Mouse (Mus musculus) intestine, embryonic 16.5 days (tissue): ENCODE measurements around the gene Mctp1. TPM values are rescaled to one million over a fixed set of nuclear protein-coding genes. Genes with fewer than 3 reads are reported as not detected.

Experiments
- ATAC-seq: fragments of 200-750 bp; cut with Nextera tagmentation; 2 replicates; pipeline ENCODE4 v1.8.0; 2017; ENCODE audit warnings: moderate TSS enrichment, moderate library complexity
- H3K27ac ChIP-seq: fragments of 300-500 bp; sonication (generic); 2 replicates; pipeline ENCODE4 v1.5.1; 2014; ENCODE audit warnings: mild to moderate bottlenecking, low read length
- H3K27me3 ChIP-seq: fragments of 300-500 bp; sonication (generic); replicated peaks from 2 replicates; pipeline ENCODE4 v1.6.1; 2014; ENCODE audit warnings: low read length, control low read depth, mixed read lengths; ENCODE audit not compliant: control insufficient read depth, insufficient read depth
- H3K36me3 ChIP-seq: fragments of 300-500 bp; sonication (generic); 2 replicates; pipeline ENCODE4 v1.6.1; 2014; ENCODE audit warnings: low read length, control low read depth; ENCODE audit not compliant: control insufficient read depth, insufficient read depth
- H3K4me1 ChIP-seq: fragments of 300-500 bp; sonication (generic); 2 replicates; pipeline ENCODE4 v1.6.1; 2014; ENCODE audit warnings: low read length, control low read depth, mixed read lengths; ENCODE audit not compliant: control insufficient read depth, insufficient read depth
- H3K4me2 ChIP-seq: fragments of 300-500 bp; sonication (generic); 2 replicates; pipeline ENCODE4 v1.6.1; 2014; ENCODE audit warnings: low read depth, low read length, control low read depth
- H3K4me3 ChIP-seq: fragments of 300-500 bp; sonication (generic); 2 replicates; pipeline ENCODE4 v1.5.1; 2014; ENCODE audit warnings: mild to moderate bottlenecking, low read length
- H3K9ac ChIP-seq: fragments of 300-500 bp; sonication (generic); 2 replicates; pipeline ENCODE4 v1.6.1; 2014; ENCODE audit warnings: low read depth, low read length
- H3K9me3 ChIP-seq: fragments of 300-500 bp; sonication (generic); 2 replicates; pipeline ENCODE4 v1.6.1; 2016; ENCODE audit warnings: low read length, control low read depth; ENCODE audit not compliant: control insufficient read depth
- WGBS: fragments of 180-500 bp; shearing (Covaris S2); extraction: QIAGEN DNeasy Blood & Tissue Kit; methylation state at CpG from one replicate; pipeline ENCODE4 v1.1.7; 2014; 5-methylcytosine and 5-hydroxymethylcytosine counted together
- polyA plus RNA-seq: library from polyadenylated mRNA; unstranded; fragments of >200 nt; fragmentation: Nextera tagmentation; extraction: Ambion mirVana; gene quantifications from 2 replicates; pipeline ENCODE4 v1.2.1, GENCODE M21; 2015

Gene Mctp1
- polyA plus RNA-seq, 1 experiment from 2014 or later, result 0.33 TPM

DNA sequence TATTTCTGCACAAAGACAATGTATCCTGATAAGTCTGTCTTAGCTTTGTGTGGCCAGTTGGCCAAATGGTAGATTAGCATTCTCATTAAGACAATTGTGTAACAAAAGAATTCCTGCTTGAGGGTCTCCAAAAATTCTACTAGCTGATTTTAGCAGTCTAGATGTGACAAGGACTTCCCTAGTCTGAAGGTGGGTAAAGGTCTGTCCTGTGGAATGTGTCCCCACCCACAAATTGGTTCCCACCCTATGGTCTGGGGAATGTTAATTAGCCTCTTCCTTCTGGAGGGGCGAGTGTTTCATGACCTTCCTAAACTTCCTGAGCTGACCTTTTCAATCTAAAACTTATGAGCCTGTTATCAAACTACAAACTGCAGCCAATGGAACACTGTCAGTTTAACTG is 143.4 kb downstream of the Mctp1 start:
- no peak for ATAC-seq
- no peaks in the 10 kb centered on the region for H3K4me1 ChIP-seq

DNA sequence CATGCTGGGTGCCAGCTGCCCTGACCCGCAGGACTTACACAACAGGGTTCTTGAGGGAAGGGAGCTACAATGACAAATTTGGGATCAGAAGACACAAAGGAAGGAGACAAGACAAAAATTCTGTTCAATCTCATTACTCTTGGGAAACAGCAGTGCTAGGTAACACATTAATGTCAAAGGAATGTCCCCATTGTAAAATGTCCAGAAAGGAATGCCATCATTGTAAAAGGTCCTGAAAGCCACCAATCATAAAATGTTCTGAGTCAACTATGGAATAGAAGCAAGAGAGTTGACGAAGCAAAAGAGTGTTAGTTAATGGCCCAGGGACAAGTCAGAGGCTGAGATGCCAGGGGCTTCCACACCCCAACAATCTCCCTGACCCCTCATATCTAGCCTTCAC is 145.6 kb downstream of the Mctp1 start:
- Histone ChIP-seq H3K27me3 (no peaks in the 10 kb centered on the region), H3K4me3 (no peak overlapping the region), H3K9ac (no peak overlapping the region), H3K4me1 (no peaks in the 10 kb centered on the region), H3K9me3 (no peaks in the 10 kb centered on the region), H3K36me3 (no peaks in the 10 kb centered on the region), H3K27ac (no peak overlapping the region), H3K4me2 (no peak overlapping the region)
- WGBS, result 79% methylated on average over 2 of the region's 2 CpGs
- no peak for ATAC-seq

More for the DNA sequence above, 143.4 kb downstream of the Mctp1 start:
- H3K27ac ChIP-seq, result no peak overlapping the region
- no peak overlapping the region for H3K9ac ChIP-seq
- no peaks in the 10 kb centered on the region for H3K9me3 ChIP-seq
- no peak overlapping the region for H3K4me2 ChIP-seq
- H3K4me3 ChIP-seq, result no peak overlapping the region
- no peaks in the 10 kb centered on the region for H3K27me3 ChIP-seq
- no peaks in the 10 kb centered on the region for H3K36me3 ChIP-seq
- WGBS, result 20% methylated on average over 1 of the region's 1 CpGs

DNA sequence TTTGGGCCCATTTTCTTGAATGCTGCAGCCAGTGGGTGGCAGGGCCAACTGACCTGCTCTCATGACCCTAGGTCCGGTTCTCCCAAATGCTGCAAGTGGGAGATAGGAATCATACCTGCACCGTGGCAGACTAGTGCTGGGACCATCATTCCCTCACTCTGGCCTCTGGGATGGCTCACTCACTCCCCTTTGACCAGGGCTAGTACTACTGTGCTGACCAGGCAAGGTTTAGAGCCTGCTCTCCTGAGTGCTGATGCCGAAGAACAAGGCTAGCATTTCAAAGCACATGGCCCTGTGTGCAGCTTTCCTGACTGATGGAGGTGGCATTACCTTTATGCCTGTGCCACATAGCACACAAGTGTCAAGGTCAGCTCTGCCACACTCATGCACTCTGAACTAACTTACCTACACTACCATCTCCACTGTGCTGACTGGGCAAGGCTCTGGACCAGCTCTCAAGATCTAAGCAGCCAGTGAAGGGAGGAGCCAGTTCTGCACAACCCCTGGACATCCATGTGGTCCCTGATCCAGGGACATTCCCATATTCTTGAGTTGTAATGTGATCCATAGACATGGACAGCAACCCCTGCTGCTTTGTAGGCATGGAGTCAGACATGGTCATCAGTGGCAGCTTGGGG is 146.7 kb downstream of the Mctp1 start:
- Histone ChIP-seq H3K27ac (no peak overlapping the region), H3K9ac (no peak overlapping the region), H3K27me3 (no peaks in the 10 kb centered on the region), H3K4me3 (no peak overlapping the region), H3K36me3 (no peaks in the 10 kb centered on the region), H3K4me1 (no peaks in the 10 kb centered on the region), H3K9me3 (no peaks in the 10 kb centered on the region), H3K4me2 (no peak overlapping the region)
- no peak for ATAC-seq
- WGBS, result 88% methylated on average over 3 of the region's 3 CpGs

DNA sequence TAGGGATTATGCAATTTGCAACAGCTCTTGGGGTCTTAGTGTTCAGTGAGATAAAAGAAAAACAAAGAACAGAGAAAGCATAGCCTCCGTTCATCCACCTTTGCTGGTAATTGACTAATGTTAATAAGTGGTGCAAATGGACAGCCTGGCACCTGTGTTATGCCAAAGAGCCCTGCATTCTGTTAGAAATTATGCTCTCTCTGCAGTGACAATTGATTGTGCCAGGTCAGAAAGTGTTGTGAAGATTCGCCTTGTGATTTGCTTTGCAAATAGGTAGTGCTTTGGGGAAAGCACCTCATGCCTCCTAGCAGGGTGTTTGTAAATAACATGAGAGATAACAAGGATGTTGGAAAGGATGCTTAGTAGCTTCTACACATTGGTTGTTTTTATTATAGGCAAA is 163.5 kb downstream of the Mctp1 start:
- H3K36me3 ChIP-seq, result no peaks in the 10 kb centered on the region
- no peaks in the 10 kb centered on the region for H3K4me1 ChIP-seq
- H3K27ac ChIP-seq, result no peak overlapping the region
- no peaks in the 10 kb centered on the region for H3K27me3 ChIP-seq
- no peak for ATAC-seq
- 61% methylated on average over 2 of the region's 2 CpGs for WGBS
- no peaks in the 10 kb centered on the region for H3K9me3 ChIP-seq
- H3K9ac ChIP-seq, result no peak overlapping the region
- H3K4me3 ChIP-seq, result no peak overlapping the region
- H3K4me2 ChIP-seq, result no peak overlapping the region

DNA sequence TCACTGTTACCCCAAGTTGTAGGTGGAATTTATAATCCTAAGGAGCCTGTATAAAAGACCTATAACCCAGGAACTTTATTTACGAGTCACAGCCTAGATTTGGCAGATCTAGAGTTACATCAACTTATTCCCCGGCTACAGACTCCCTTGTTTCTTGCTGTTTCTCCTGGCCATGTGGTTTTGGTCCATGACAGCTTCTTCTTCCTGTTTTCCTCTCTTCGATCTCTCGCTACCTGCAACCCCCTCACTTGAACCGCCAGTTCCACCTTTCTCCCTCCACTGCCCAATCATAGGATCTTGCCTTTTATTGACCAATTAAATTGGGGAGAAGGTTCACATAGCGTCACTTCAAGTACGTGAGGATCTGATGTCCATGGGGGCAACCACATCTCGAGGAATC is 176.6 kb downstream of the Mctp1 start:
- Histone ChIP-seq H3K27me3 (no peaks in the 10 kb centered on the region), H3K36me3 (no peaks in the 10 kb centered on the region), H3K4me1 (no peaks in the 10 kb centered on the region), H3K4me3 (no peak overlapping the region), H3K27ac (no peak overlapping the region), H3K9me3 (no peaks in the 10 kb centered on the region), H3K4me2 (no peak overlapping the region), H3K9ac (no peak overlapping the region)
- no peak for ATAC-seq
- 90% methylated on average over 8 of the region's 8 CpGs for WGBS

DNA sequence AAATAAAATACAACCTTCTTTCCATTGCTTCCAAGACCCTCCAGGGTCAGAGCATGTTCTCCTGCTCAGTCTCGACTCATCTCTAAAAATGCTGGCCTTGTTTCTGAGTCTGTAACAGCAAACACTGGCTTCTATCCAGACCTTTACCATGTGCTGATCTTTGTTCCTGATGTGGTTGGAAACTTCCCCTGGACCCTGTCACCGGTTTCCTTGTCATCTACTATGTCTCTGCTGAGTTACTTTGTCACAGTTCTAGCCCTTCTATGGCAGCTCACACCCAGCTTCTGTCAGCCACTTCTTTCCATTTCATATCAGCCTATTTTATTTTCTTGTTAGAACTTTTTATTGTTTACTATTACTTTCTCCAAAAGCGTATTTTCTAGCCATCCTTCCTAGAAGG is 177.3 kb downstream of the Mctp1 start:
- Histone ChIP-seq H3K4me2 (no peak overlapping the region), H3K9ac (no peak overlapping the region), H3K27ac (no peak overlapping the region), H3K27me3 (no peaks in the 10 kb centered on the region), H3K4me1 (no peaks in the 10 kb centered on the region), H3K9me3 (no peaks in the 10 kb centered on the region), H3K36me3 (no peaks in the 10 kb centered on the region), H3K4me3 (no peak overlapping the region)
- no peak for ATAC-seq
- WGBS, result 69% methylated on average over 3 of the region's 3 CpGs

DNA sequence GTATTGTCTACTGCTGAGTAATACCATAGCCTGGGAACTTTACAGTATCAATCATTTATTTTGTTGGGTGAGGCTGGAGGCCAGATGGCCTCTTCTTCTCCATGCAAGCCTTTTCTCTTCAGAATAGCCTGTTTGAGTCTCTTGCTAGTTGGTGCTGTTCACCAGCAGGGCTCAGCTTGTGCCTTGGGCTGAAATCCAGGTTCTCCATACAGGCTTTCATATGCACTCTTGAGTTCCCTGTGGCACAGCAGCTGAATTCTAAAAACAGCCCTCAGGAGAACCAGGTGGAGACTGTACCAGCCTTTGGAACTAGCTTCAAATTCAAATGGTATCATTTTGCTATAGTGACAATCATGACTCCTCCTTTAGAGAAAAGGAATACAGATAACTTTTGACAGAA is 179.7 kb downstream of the Mctp1 start:
- Histone ChIP-seq H3K27ac (no peak overlapping the region), H3K4me1 (no peaks in the 10 kb centered on the region), H3K4me2 (no peak overlapping the region), H3K27me3 (no peaks in the 10 kb centered on the region), H3K9me3 (no peaks in the 10 kb centered on the region), H3K4me3 (no peak overlapping the region), H3K9ac (no peak overlapping the region), H3K36me3 (no peaks in the 10 kb centered on the region)
- no peak for ATAC-seq

DNA sequence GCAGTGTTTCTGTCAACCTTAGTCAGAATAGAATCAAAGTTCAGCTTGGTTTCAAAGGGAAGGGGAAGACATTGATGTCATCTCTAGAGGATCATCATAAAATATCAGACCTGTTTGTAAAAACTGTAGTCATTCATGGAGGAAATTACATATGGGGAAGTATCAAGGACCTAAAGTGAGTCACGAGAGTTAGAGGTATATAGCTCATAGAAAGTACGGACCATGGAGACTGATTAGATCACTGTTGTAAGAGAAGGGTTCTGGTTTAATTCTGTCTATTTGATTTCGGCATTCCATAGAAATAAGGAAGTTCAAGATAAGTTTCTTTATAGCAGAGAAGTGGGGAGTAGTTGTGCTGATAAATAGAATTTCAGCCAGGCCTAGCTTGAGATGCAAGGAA is 181.7 kb downstream of the Mctp1 start:
- Histone ChIP-seq H3K4me1 (no peaks in the 10 kb centered on the region), H3K9ac (no peak overlapping the region), H3K4me3 (no peak overlapping the region), H3K9me3 (no peaks in the 10 kb centered on the region), H3K27ac (no peak overlapping the region), H3K27me3 (no peaks in the 10 kb centered on the region), H3K4me2 (no peak overlapping the region), H3K36me3 (no peaks in the 10 kb centered on the region)
- 86% methylated on average over 3 of the region's 3 CpGs for WGBS
- ATAC-seq, result no peak

DNA sequence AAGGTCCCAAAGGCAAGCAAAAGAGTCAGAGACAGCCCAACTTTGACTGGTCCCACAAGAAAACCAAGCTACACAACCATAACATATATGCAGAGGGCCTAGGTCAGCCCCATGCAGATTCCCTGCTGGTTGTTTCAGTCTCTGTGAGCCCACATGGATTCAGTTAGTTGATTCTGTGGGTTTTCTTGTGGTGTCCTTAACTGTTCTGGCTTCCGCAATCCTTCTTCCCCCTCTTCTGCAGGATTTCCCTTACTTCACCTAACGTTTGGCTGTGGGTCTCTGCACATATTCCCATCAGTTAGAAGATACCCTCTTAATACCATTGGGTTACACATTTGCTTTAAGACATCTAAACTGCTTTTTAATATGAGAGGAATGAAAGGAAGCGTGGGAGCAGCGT is 183.1 kb downstream of the Mctp1 start:
- 83% methylated on average over 4 of the region's 4 CpGs for WGBS
- Histone ChIP-seq H3K27ac (no peak overlapping the region), H3K27me3 (no peaks in the 10 kb centered on the region), H3K4me3 (no peak overlapping the region), H3K36me3 (no peaks in the 10 kb centered on the region), H3K9ac (no peak overlapping the region), H3K4me2 (no peak overlapping the region), H3K4me1 (no peaks in the 10 kb centered on the region), H3K9me3 (no peaks in the 10 kb centered on the region)
- ATAC-seq, result no peak

DNA sequence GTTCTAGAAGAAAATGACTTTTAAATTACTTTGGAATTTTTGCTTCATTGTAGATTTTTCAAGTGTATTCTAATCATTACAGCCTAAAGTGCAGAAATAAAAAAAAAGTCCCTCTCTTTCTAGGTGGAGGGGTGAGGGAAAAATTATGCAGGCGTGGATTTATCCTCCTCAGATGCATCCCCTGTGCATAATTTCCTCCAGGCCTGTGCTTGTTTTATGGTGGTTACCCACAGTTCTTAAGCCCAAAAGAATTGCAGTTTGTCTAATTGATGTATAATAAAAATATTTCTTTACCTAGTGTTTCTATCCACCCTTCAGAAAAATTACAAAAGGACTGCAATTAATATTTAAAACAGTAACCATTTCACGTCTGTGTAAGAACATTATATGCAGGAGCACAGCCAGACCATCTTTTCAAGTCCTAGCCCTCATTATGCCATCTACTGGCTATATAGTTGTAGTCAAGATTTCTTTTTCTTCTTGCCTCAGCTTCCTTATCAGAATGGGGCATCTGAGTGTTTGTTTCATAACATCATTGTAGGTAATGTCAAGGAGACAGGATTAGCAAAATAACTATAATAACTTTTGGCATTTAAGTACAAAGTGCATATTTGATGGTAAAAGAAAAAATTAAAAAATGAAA is 184.4 kb downstream of the Mctp1 start:
- Histone ChIP-seq H3K27me3 (no peaks in the 10 kb centered on the region), H3K4me1 (no peaks in the 10 kb centered on the region), H3K27ac (no peak overlapping the region), H3K9me3 (no peaks in the 10 kb centered on the region), H3K4me2 (no peak overlapping the region), H3K4me3 (no peak overlapping the region), H3K36me3 (no peaks in the 10 kb centered on the region), H3K9ac (no peak overlapping the region)
- no peak for ATAC-seq
- WGBS, result 62% methylated on average over 2 of the region's 2 CpGs
